Mouse (Mus musculus): ENCODE measurements around the gene Tenm2.

The Tenm2 gene

GRCm38 (mm10) chr11:35995310-35995709, 1240.5 kb downstream of the Tenm2 start:
- DNase-seq (ENCODE audit: low spot score in 2 of 2): no peak

- no peak for DNase-seq (ENCODE audit: low spot score in 2 of 2)
These were observed 1243.9 kb downstream of the Tenm2 start for GRCm38 (mm10) chr11:35991846-35992245.

GRCm38 (mm10) chr11:35989967-35990366, 1245.8 kb downstream of the Tenm2 start:
- DNase-seq (ENCODE audit: low spot score in 2 of 2): no peak

- peak in 1 of 2 experiments; percentile 3 for DNase-seq (ENCODE audit: low spot score in 2 of 2)
These were observed 1249.8 kb downstream of the Tenm2 start for GRCm38 (mm10) chr11:35985841-35986393.

GRCm38 (mm10) chr11:35982734-35983133, 1253.0 kb downstream of the Tenm2 start:
- DNase-seq (ENCODE audit: low spot score in 2 of 2): no peak

GRCm38 (mm10) chr11:35980411-35980917, 1255.3 kb downstream of the Tenm2 start, which contains the start of gene Wwc1:
Wwc1 (minus strand) TSS chr11:35980527.
- DNase-seq (ENCODE audit: low spot score in 2 of 2): no peak

GRCm38 (mm10) chr11:35979733-35980410, 1255.9 kb downstream of the Tenm2 start:
- DNase-seq (ENCODE audit: low spot score in 2 of 2): no peak

GRCm38 (mm10) chr11:35979266-35979732, 1256.5 kb downstream of the Tenm2 start:
- DNase-seq (ENCODE audit: low spot score in 2 of 2): no peak

GRCm38 (mm10) chr11:35977796-35978195, 1258.0 kb downstream of the Tenm2 start:
- DNase-seq (ENCODE audit: low spot score in 2 of 2): no peak

- DNase-seq (ENCODE audit: low spot score in 2 of 2): no peak
These were observed 1258.7 kb downstream of the Tenm2 start for GRCm38 (mm10) chr11:35977096-35977495.

- DNase-seq (ENCODE audit: low spot score in 2 of 2): no peak
These were observed 1259.3 kb downstream of the Tenm2 start for GRCm38 (mm10) chr11:35976482-35976881.

- no peak for DNase-seq (ENCODE audit: low spot score in 2 of 2)
These were observed 1260.9 kb downstream of the Tenm2 start for GRCm38 (mm10) chr11:35974632-35975450.

GRCm38 (mm10) chr11:35973135-35973534, 1262.6 kb downstream of the Tenm2 start:
- DNase-seq (ENCODE audit: low spot score in 2 of 2): no peak

- no peak for DNase-seq (ENCODE audit: low spot score in 2 of 2)
These were observed 1263.4 kb downstream of the Tenm2 start for GRCm38 (mm10) chr11:35972270-35972931.

GRCm38 (mm10) chr11:35970806-35971705, 1264.7 kb downstream of the Tenm2 start:
- DNase-seq (ENCODE audit: low spot score in 2 of 2): no peak

GRCm38 (mm10) chr11:35968291-35968690, 1267.5 kb downstream of the Tenm2 start:
- DNase-seq (ENCODE audit: low spot score in 2 of 2): no peak

- DNase-seq (ENCODE audit: low spot score in 2 of 2): no peak
These were observed 1271.7 kb downstream of the Tenm2 start for GRCm38 (mm10) chr11:35963981-35964549.

GRCm38 (mm10) chr11:35963554-35963953, 1272.2 kb downstream of the Tenm2 start:
- DNase-seq (ENCODE audit: low spot score in 2 of 2): no peak

- DNase-seq (ENCODE audit: low spot score in 2 of 2): no peak
These were observed 1273.3 kb downstream of the Tenm2 start for GRCm38 (mm10) chr11:35962431-35962830.

- no peak for DNase-seq (ENCODE audit: low spot score in 2 of 2)
These were observed 1276.5 kb downstream of the Tenm2 start for GRCm38 (mm10) chr11:35959270-35959669.
